Mouse (Mus musculus) cerebellum, postnatal 14 days (tissue): ENCODE results near the gene Siae.

Experiments used
- DNase-seq, 2 experiments: peaks; one replicate each; pipeline ENCODE4 v3.0.0; 2021; ENCODE audit warnings: mixed read lengths in 2 of 2

Gene Siae

GRCm38 (mm10) chr9:37687941-37688303, 132.4 kb downstream of the Siae start:
- no peak for DNase-seq

DNA sequence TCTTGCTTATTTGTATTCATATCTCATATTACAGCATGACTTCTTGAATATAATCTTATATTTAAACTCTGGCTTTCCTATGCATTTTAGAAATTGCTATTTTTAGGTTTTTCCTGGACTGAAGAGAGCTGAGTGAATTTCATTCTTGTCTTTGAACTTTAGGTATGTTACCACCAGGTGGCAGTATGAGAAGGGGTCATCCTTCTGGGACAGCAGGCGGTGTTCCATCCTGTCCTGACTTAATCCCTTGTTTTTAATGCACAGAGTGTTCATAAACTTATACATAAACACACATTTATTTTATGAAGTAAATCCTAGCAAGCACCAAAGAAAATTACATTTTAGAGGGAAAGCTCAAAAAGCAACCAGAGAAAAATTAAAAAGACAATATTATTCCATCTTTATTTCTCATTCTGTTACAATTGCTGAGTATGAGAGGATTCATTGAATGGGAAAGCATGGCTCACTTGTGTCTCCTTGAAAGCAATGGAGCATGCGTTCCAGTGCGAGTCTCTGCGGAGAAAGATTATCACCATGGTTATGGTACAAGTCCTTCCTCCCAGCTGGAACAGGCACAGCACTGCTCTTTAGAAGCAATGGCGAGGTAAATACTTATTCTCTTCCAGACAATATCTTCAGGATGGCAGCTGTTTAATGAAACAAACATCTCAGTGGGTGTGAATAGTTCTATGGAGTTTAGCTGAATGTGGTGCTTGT, 134.6 kb downstream of the Siae start:
- DNase-seq = peak; percentile 29 to 37
